Mouse (Mus musculus) heart, adult 2 months (tissue): ENCODE data around the gene Fhod1.

Source experiments
- CTCF ChIP-seq: fragments of 200-600 bp; IDR thresholded peaks from 2 replicates; pipeline ENCODE4 v1.8.1; 2022; ENCODE audit warnings: antibody characterized with exemption, mild to moderate bottlenecking, moderate library complexity
- POLR2A ChIP-seq: fragments of 200-500 bp; IDR thresholded peaks from 2 replicates; pipeline ENCODE4 v1.6.1; 2011; ENCODE audit warnings: mild to moderate bottlenecking, low read depth, low read length, control low read depth; ENCODE audit not compliant: insufficient read depth

GRCm38 (mm10) chr8:105305211-105306145 lies 42.3 kb downstream of the Fhod1 start, which contains the start of gene Elmo3:
- no peak for TF ChIP-seq CTCF
- TF ChIP-seq POLR2A: no peak
